Mouse (Mus musculus): ENCODE measurements at regions not wholly inside any gene's neighbourhood (a gene's known extent, or its start where the extent isn't known, plus 50 kb on each side); places are given as distances from the start of the nearest gene placed in this dataset.

GRCm38 (mm10) chr1:42229711-42230110 lies 465.9 kb upstream of the Pou3f3 start:
- TF ChIP-seq CTCF (IDR thresholded peaks at IDR 0.05; ENCODE audit: extremely low read depth, insufficient read length, insufficient replicate concordance, low read depth, low read length): no peak
- TF ChIP-seq POLR2A (IDR thresholded peaks at IDR 0.05; ENCODE audit: low read depth, low read length): no peak

All from small intestine, adult 2 months (tissue).